Mouse (Mus musculus): ENCODE data around the gene Gm49369. TPM values are rescaled to one million over a fixed set of nuclear protein-coding genes. Genes with fewer than 3 reads are reported as not detected.

Gm49369 gene
- polyA plus RNA-seq, 1 experiment from 2014 or later = 1.2 TPM

DNA sequence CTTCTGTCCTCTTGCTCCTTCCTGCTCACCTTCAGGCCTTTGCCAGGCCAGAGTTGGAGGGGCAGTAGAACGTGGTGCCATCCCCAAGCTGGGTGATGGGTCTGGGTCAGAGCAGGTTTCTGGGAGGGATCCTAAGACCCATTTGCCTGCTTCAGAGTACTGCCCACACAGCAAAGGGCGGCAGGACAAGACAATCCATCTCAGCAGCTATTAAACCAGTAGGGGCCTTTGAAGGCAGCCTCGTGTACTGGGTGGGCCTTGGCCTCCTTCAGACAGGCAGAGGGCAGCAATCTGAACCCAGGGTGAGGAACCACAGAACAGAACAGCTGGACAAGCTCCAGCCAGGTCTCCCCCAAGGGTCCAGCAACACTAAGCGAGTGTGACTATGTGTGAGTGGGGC is 6.4 kb downstream of the Gm49369 start:
- peaks cover 8% of the 10 kb centered on the region for H3K4me1 ChIP-seq (replicated peaks)
- no peak overlapping the region for H3K27ac ChIP-seq
- H3K9ac ChIP-seq = no peak overlapping the region
- peaks cover 15% of the 10 kb centered on the region for H3K27me3 ChIP-seq (replicated peaks)
- 80% methylated on average over 4 of the region's 4 CpGs for WGBS
- H3K36me3 ChIP-seq = peaks cover 41% of the 10 kb centered on the region
- no peak overlapping the region for H3K4me2 ChIP-seq (replicated peaks)
- no peaks in the 10 kb centered on the region for H3K9me3 ChIP-seq
- no peak overlapping the region for H3K4me3 ChIP-seq (replicated peaks)
- no peak for ATAC-seq

DNA sequence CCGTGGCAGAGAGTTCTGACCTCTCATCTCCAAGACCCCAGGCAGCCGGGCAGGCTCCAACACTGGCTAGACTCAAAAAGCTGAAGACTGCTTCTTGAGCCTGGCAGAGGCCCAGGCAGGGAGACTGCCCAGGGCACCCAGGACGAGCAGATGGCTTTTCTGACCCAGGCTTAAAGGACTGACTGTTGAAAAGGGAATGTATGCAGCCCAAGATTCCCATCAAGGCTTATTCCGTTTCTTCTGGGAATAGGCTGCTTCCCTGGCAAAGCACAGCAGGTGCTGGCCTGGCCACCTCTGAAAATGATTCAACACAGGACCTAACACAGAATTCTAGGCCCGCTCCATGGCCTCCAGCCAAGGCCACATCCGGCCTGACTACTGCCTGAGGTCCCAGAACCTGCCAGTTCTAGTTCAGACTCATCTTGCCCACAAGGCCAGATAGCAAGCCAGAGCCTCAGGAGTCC is 7.2 kb downstream of the Gm49369 start:
- H3K4me1 ChIP-seq (replicated peaks) = peaks cover 8% of the 10 kb centered on the region
- H3K4me2 ChIP-seq (replicated peaks) = no peak overlapping the region
- peaks cover 23% of the 10 kb centered on the region for H3K27me3 ChIP-seq (replicated peaks)
- no peaks in the 10 kb centered on the region for H3K9me3 ChIP-seq
- no peak overlapping the region for H3K4me3 ChIP-seq (replicated peaks)
- ATAC-seq = no peak
- H3K36me3 ChIP-seq = peaks cover 33% of the 10 kb centered on the region
- H3K27ac ChIP-seq = no peak overlapping the region
- H3K9ac ChIP-seq = no peak overlapping the region
- WGBS = 79% methylated on average over 6 of the region's 6 CpGs

DNA sequence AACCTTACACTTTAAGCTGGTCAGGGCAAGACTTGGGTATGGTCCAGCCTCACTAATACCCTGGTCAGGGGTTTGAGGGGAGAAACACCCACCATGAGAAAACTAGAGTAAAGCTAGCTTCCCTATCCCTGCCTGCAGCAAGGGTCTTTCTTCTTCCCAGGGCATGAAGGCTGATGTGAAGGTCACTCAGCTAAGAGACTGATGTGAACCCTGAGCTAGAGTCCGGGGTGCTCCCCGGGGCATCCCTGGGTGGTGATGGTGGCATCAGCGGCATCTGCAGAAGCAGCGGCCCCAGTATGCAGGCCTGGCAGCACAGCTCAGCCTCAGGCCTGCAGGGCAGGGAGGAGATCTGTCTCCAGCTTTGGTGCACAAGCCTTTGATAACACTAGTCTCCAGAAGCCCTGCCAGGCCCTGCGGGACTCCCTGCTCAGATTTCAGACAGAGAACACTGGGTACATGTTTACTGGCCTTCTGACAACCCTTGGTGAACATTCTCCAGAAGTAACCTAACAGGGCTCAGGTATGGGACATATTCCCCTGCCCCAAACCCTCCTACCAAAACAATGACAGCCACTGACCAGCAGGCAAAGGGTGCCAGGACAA is 8.0 kb downstream of the Gm49369 start:
- H3K27me3 ChIP-seq (replicated peaks) = peaks cover 27% of the 10 kb centered on the region
- H3K4me2 ChIP-seq (replicated peaks) = no peak overlapping the region
- WGBS = 92% methylated on average over 5 of the region's 5 CpGs

DNA sequence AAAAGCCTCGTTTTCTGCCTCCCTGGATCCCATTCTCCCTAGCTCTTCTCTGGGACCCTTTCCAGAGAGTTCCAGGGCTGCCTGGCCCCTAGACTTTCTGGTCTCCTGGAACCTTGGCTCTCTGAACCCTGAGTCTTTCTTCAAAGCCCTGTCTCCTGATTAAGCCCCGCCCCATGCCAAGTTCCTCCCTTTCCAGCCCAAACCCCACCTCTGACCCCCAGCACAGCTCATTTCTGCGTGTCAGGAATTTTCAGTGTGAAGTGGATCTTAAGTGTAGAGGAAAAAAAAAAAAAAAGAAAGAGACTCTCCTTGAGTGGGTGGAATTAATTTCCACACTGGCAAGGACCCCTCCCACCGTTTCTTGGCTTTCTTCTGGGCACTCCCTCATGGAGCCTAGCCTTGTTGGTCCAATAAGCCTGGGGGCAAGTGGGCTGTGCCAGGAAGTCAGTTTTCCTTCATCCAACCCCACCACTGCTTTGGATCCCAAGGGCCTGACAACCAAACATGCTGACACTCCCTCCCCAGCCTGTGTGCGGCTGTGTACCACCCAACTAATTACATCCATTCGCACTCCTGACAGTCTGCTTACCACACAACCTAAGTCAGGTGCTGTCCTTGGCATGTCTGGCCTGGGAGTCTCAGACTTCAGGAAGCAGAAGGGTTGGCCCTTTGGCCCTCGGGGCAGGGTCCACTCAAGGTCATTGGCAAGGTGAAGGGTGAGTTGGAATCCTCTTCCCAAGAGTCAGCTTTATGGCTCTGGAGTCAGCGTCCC is 8.6 kb downstream of the Gm49369 start, which contains the start of gene Ifitm10:
TSS of gene Ifitm10 (minus strand) at position 113 of the 772 bp plus-strand sequence.
- no peak for ATAC-seq
- H3K27ac ChIP-seq = no peak within 1 kb of the TSS
- peaks cover 8% of the 10 kb centered on the region for H3K4me1 ChIP-seq (replicated peaks)
- 72% methylated on average over 8 of the region's 8 CpGs for WGBS
- no peak within 1 kb of the TSS for H3K9ac ChIP-seq
- H3K27me3 ChIP-seq (replicated peaks) = peaks cover 27% of the 10 kb centered on the region
- peaks cover 20% of the 10 kb centered on the region for H3K36me3 ChIP-seq
- H3K4me2 ChIP-seq (replicated peaks) = peak within 1 kb of the TSS; percentile 87
- H3K4me3 ChIP-seq (replicated peaks) = peak within 1 kb of the TSS; percentile 39; the same call in 1 of the 2 replicates
- no peaks in the 10 kb centered on the region for H3K9me3 ChIP-seq

More for the DNA sequence above, 8.0 kb downstream of the Gm49369 start:
- Histone ChIP-seq H3K4me3 (replicated peaks) (no peak overlapping the region), H3K9me3 (no peaks in the 10 kb centered on the region), H3K36me3 (peaks cover 27% of the 10 kb centered on the region), H3K4me1 (replicated peaks) (peaks cover 8% of the 10 kb centered on the region), H3K9ac (no peak overlapping the region), H3K27ac (no peak overlapping the region)
- no peak for ATAC-seq

DNA sequence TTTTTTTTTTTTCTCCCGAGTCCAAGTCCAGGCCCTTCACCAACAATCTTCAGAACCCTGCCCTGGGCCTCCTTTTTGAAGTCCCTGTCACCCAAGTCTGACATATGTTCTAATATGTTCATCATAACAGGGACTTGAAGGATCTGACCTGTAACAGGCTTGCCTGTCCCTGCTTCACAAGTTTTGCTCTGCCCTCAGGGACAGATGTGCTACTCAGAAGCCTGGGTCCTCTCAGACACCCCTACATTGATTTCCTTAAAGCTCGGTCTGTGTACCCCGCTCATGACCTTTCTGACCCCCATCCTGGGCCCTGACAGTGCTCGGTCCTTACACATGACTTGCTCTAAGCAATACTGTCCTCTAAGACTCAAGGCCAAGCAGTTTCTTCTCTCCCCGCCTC is 9.4 kb downstream of the Gm49369 start:
- Histone ChIP-seq H3K9ac (no peak overlapping the region), H3K27ac (no peak overlapping the region), H3K4me3 (replicated peaks) (no peak overlapping the region), H3K4me1 (replicated peaks) (peaks cover 8% of the 10 kb centered on the region), H3K9me3 (no peaks in the 10 kb centered on the region), H3K36me3 (peaks cover 15% of the 10 kb centered on the region), H3K4me2 (replicated peaks) (no peak overlapping the region), H3K27me3 (replicated peaks) (peaks cover 27% of the 10 kb centered on the region)
- ATAC-seq = no peak
- 73% methylated on average over 5 of the region's 5 CpGs for WGBS

DNA sequence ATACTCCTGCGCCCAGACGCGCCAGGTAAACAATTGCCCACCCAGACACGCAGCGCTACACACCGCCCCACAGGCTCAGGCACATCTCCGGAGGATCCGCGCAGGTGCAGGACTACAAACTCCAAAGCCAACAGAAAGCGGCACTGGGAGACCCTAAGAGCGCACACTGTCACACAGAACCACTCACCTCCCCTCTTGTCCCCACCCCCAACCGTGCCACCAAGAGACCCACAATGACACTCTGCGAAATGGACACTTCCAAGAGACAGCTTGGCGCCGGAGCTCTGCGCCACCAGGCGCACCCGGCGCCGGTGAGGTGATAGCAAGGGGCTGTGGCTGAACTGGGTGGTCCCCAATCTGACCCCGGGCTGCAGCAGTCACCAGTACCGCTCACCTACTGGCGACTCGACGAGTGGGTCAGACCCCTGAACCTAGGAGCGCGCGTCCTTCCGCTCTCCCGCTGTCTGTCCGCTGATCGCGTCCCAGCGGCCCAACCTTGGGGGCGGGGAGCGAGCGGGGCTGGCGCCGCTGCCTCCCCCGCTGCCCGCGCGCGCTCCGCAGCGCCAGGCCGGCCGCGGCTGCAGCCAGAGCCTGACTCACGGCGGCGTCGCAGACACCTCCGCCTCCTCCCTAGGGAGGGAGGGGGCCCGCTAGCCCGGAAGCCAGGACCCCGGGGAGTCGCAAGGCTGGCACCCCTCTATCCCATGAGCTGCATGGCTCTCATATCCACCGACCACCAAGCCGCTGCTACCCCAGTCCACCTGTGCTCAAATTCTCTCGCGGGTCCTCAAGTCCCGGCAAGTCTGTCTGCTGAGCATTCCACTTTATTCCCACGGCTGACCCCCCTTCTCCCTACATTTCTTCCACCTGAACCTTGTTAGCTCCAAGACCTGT is 10.5 kb downstream of the Gm49369 start:
- Histone ChIP-seq H3K27me3 (replicated peaks) (peaks cover 27% of the 10 kb centered on the region), H3K4me1 (replicated peaks) (peaks cover 8% of the 10 kb centered on the region), H3K9me3 (no peaks in the 10 kb centered on the region), H3K36me3 (peaks cover 11% of the 10 kb centered on the region), H3K4me2 (replicated peaks) (peak overlapping the region; percentile 87), H3K27ac (no peak overlapping the region), H3K4me3 (replicated peaks) (peak overlapping the region; percentile 39), H3K9ac (peak overlapping the region; percentile 40)
- 2% methylated on average over 60 of the region's 64 CpGs for WGBS
- ATAC-seq = peak; percentile 28

DNA sequence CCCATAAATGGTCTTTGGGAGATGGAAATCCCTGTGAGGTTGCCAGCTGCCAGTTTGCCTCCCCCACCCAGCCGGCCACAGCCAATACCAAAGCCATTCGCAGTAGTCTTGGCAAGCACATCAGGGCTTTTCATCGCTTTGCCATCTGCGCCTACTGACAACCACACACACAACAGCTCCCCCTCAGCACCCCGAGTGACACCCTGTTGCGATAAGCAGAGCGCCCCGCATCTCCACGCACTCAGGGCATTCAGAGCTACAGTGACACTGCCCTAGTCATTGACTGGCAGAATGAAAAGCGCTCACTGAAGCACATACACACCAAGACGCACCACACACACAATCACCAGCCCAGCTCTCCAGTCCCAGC is 11.1 kb downstream of the Gm49369 start:
- WGBS = 27% methylated on average over 11 of the region's 11 CpGs
- ATAC-seq = peak; percentile 5; the same call in 1 of the 2 replicates
- Histone ChIP-seq H3K27ac (no peak overlapping the region), H3K4me3 (replicated peaks) (peak overlapping the region; percentile 39), H3K4me1 (replicated peaks) (peaks cover 8% of the 10 kb centered on the region), H3K9me3 (no peaks in the 10 kb centered on the region), H3K36me3 (peaks cover 6% of the 10 kb centered on the region), H3K9ac (no peak overlapping the region), H3K4me2 (replicated peaks) (peak overlapping the region; percentile 87), H3K27me3 (replicated peaks) (peaks cover 27% of the 10 kb centered on the region)

DNA sequence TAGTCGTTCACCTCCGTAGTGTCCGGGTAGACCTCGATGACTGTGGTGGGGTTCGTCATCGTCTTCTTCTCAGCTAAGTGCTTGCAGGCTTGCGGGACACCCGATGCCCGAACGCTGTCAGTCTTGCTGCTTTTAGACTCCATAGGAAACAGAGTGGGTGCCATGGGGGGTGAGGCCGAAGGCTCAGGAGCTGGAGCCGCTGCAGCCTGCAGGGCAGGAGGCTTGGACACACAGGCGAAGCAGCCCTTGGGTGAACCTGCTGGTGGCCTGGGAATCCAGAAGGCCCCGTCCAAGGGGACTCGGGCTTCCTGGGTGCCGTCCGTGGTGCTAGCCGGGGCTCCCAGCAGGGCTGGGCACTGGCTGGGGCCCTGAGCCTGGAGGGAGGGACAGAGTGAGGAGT is 11.5 kb downstream of the Gm49369 start:
- H3K4me2 ChIP-seq (replicated peaks) = peak overlapping the region; percentile 87; the same call in 1 of the 2 replicates
- H3K4me3 ChIP-seq (replicated peaks) = no peak overlapping the region
- ATAC-seq = no peak
- no peak overlapping the region for H3K9ac ChIP-seq
- peaks cover 27% of the 10 kb centered on the region for H3K27me3 ChIP-seq (replicated peaks)
- H3K36me3 ChIP-seq = peaks cover 2% of the 10 kb centered on the region; the same call in 1 of the 2 replicates
- no peaks in the 10 kb centered on the region for H3K9me3 ChIP-seq
- 83% methylated on average over 18 of the region's 18 CpGs for WGBS
- H3K4me1 ChIP-seq (replicated peaks) = peaks cover 8% of the 10 kb centered on the region
- H3K27ac ChIP-seq = no peak overlapping the region

DNA sequence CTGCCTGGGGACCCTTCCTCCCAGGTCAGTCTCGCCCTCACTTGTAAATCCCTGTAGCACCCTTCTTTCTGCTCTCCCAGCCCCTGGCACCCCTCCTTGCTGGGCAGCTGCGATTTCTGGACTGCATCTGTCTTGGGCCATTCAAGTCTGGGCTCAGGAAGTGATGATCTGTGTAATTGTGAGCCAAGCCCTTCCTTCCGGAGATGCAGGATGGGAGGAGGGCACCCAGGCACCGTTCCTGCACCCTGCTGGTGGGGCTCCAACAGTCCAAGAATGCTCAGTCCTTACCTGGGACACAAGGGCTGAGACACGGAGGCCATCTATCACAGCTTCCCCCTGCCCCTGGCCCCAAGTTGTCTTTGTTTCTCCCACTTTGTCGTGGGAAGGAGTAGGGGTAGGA is 12.6 kb downstream of the Gm49369 start:
- Histone ChIP-seq H3K36me3 (no peaks in the 10 kb centered on the region), H3K9ac (no peak overlapping the region), H3K9me3 (no peaks in the 10 kb centered on the region), H3K27me3 (replicated peaks) (peaks cover 27% of the 10 kb centered on the region), H3K4me2 (replicated peaks) (no peak overlapping the region), H3K4me3 (replicated peaks) (no peak overlapping the region), H3K27ac (no peak overlapping the region), H3K4me1 (replicated peaks) (peaks cover 8% of the 10 kb centered on the region)
- ATAC-seq = no peak
- 64% methylated on average over 6 of the region's 6 CpGs for WGBS

DNA sequence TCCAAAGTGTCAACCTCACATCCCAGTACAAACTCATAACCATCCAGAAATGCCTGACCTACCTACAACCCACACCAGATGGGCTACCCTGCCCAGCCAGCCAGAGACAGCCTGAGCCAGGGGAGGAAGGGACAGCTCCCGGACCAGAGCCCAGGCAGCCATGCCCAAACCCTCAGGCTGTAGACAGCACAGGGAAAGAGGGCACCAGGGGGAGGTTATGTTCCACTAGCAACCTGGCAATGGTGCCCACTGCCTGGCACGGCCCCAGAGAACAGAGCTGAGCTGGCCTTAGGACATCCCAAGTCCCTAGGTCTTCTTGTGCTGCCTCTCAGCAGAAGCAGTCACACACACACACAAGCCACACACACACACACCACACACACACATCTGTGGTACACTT is 13.6 kb downstream of the Gm49369 start:
- no peak overlapping the region for H3K4me2 ChIP-seq (replicated peaks)
- peaks cover 27% of the 10 kb centered on the region for H3K27me3 ChIP-seq (replicated peaks)
- H3K9me3 ChIP-seq = no peaks in the 10 kb centered on the region
- H3K9ac ChIP-seq = no peak overlapping the region
- 75% methylated on average over 2 of the region's 2 CpGs for WGBS
- no peak overlapping the region for H3K4me3 ChIP-seq (replicated peaks)
- H3K4me1 ChIP-seq (replicated peaks) = peaks cover 8% of the 10 kb centered on the region
- no peak overlapping the region for H3K27ac ChIP-seq
- H3K36me3 ChIP-seq = no peaks in the 10 kb centered on the region
- no peak for ATAC-seq

DNA sequence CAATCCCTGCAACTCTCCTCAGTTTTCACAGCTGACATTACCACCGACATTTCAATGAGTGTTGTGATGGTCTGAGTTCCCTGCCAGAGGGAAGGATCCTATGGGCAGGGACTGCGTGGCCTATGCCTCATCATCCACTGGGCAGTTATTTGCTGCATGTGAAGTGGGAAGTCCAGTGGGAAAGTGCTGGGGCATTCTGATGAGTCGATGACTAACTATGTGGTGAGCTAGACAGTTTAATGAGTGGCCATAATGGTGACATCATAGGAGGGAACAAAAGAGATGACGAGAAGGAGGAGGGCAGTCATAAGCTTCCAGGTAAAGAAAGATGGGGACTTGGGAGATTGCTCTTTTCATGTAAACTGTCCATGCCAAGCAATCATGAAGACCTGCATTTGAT is 19.4 kb downstream of the Gm49369 start:
- no peaks in the 10 kb centered on the region for H3K4me1 ChIP-seq (replicated peaks)
- no peaks in the 10 kb centered on the region for H3K9me3 ChIP-seq
- no peak overlapping the region for H3K4me3 ChIP-seq (replicated peaks)
- no peaks in the 10 kb centered on the region for H3K27me3 ChIP-seq (replicated peaks)
- no peak overlapping the region for H3K9ac ChIP-seq
- H3K27ac ChIP-seq = no peak overlapping the region
- H3K36me3 ChIP-seq = no peaks in the 10 kb centered on the region
- no peak for ATAC-seq
- no peak overlapping the region for H3K4me2 ChIP-seq (replicated peaks)
- 77% methylated on average over 4 of the region's 4 CpGs for WGBS

DNA sequence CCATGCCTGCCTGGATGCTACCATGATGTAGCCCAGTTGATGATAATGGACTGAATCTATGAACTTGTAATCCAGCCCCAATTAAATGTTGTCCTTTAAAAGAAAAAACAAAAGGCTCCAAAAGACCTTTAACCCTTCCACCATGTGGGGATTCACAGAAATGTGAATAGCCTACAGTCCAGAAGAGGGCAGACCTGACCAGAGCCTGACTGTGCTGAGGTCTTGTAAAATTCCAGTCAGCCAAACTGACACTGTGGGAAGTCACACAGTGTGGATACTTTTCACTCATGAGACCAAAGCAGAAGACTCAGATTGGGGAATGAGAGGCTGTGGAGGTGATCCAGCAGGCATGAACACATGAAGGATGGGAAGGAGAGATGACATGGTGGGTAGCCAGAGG is 21.7 kb downstream of the Gm49369 start:
- Histone ChIP-seq H3K27me3 (replicated peaks) (no peaks in the 10 kb centered on the region), H3K9ac (no peak overlapping the region), H3K27ac (no peak overlapping the region), H3K36me3 (no peaks in the 10 kb centered on the region), H3K4me1 (replicated peaks) (no peaks in the 10 kb centered on the region), H3K9me3 (no peaks in the 10 kb centered on the region), H3K4me2 (replicated peaks) (no peak overlapping the region), H3K4me3 (replicated peaks) (no peak overlapping the region)
- ATAC-seq = no peak

All from intestine, embryonic 15.5 days (tissue).